Mouse (Mus musculus) central nervous system, embryonic 18 days (tissue): ENCODE data around the gene Dhrs9. TPM values are rescaled to one million over a fixed set of nuclear protein-coding genes. Genes with fewer than 3 reads are reported as not detected.

ENCODE experiments used
- polyA plus RNA-seq: library from polyadenylated mRNA; depleted of rRNA; stranded (reverse); fragments of >200 nt; gene quantifications from 2 replicates; pipeline ENCODE4 v1.2.3, GENCODE M21; 2012; rRNA removed

Gene Dhrs9
- 0.01 and 1.1 TPM in 2 replicates for polyA plus RNA-seq

GRCm38 (mm10) chr2:69380281-69380680 is at the start of gene Dhrs9:
Gene Dhrs9, plus strand, starts transcription at chr2:69380445.

GRCm38 (mm10) chr2:69342496-69343221 is 37.6 kb upstream of the Dhrs9 start, which contains the start of gene Abcb11:
Gene Abcb11, minus strand, starts transcription at chr2:69342616.

Other genes with a start within 250 kb of the Dhrs9 start
- gene Nostrin, start 244.6 kb upstream of the Dhrs9 start, polyA plus RNA-seq: 1.7 and 2.7 TPM in 2 replicates
- 12.6 and 14.3 TPM in 2 replicates for gene Spc25, start 174.3 kb upstream of the Dhrs9 start, polyA plus RNA-seq
- gene G6pc2, start 169.4 kb upstream of the Dhrs9 start, polyA plus RNA-seq: 0.11 and 0.21 TPM in 2 replicates
- 0.05 and 0.16 TPM in 2 replicates for gene Abcb11, start 37.8 kb upstream of the Dhrs9 start, polyA plus RNA-seq
- 0.70 and 1.0 TPM in 2 replicates for gene Lrp2, start 205.6 kb downstream of the Dhrs9 start, polyA plus RNA-seq